Mouse (Mus musculus): ENCODE measurements around the gene Pdzrn3. TPM values are rescaled to one million over a fixed set of nuclear protein-coding genes. Genes with fewer than 3 reads are reported as not detected.

Gene Pdzrn3
- 0.07 TPM in 1 of 2 replicates, not detected in the other for total RNA-seq (2015)
- not detected in 2 replicates for total RNA-seq (2017)

DNA sequence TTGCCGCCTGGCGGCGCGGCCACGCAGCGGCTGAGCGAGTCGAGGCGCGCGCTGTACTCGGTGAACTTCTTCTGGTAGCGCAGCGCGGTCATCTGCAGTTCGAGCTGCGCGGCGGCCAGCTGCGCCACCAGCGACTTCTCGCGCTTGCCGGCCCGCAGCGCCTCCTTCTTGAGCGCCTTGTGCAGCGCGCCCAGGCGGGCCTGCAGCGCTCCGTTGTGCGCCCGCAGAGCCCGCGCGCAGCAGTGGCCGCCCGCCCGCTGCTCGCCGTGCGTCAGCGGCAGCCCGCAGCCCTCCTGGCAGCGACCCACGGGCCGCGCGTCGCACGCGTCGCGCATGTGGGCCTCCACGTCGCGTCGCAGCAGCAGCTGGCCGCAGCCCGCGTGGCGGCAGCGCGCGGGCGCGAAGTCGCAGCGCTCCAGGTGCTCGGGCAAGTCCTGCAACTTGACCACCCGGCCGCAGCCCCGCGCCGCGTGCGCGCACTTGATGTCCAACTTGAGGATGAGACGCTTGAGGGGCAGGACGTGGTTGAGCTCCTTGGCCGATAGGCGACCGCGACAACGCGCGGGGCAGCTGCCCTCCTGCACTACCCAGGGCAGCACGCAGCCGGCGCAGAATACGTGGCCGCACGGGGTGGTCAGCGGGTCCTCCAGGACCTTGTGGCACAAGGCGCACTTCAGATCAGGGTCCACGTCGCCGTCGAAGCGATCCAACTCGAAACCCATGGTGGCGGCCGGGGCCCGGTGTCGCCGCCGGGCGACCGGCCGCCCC lies at the start of gene Pdzrn3:
Gene Pdzrn3, minus strand, starts transcription at position 731 of the 768 bp plus-strand sequence.
- no peak for ATAC-seq (ENCODE audit: poor library complexity, severe bottlenecking)

DNA sequence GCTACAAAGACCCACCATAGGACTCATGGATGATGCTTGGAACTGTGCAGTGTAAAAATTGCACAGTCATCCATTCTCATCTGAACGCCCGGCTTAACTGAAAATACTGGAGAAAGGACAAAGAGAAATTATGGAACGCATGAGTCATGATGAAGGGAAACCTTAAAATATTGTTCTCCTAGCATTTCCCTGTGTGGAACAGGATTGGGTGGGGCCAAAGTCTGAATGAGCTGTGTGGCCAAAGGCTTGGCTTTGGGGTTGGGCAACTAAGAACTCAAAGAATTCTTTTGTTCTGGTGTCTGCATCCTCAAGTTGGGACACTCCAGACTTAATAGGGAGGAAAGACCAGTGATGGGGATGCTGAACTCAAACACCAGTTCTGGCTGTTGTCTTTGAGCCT lies 49.6 kb upstream of the Pdzrn3 start:
- no peak for ATAC-seq (ENCODE audit: poor library complexity, severe bottlenecking)

DNA sequence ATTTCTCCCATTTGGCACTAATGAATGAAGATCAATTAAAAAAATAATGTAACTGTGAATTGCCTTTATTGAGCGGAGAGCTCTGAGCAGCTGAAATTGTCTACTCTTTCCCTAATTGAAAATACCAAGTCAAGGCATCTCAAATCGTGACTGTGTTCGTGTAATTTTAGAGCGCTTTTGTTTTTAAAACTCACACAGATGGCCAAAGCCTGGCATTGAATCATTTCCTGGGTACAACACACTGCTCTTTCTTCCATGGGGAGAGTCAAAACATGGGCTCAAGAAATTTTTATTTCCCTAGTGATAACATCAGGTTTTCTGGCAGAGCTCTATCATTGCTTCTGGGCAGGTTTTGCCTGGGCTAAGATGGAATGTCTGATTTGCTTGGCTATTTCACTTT lies 48.6 kb upstream of the Pdzrn3 start:
- ATAC-seq (ENCODE audit: poor library complexity, severe bottlenecking), result no peak

DNA sequence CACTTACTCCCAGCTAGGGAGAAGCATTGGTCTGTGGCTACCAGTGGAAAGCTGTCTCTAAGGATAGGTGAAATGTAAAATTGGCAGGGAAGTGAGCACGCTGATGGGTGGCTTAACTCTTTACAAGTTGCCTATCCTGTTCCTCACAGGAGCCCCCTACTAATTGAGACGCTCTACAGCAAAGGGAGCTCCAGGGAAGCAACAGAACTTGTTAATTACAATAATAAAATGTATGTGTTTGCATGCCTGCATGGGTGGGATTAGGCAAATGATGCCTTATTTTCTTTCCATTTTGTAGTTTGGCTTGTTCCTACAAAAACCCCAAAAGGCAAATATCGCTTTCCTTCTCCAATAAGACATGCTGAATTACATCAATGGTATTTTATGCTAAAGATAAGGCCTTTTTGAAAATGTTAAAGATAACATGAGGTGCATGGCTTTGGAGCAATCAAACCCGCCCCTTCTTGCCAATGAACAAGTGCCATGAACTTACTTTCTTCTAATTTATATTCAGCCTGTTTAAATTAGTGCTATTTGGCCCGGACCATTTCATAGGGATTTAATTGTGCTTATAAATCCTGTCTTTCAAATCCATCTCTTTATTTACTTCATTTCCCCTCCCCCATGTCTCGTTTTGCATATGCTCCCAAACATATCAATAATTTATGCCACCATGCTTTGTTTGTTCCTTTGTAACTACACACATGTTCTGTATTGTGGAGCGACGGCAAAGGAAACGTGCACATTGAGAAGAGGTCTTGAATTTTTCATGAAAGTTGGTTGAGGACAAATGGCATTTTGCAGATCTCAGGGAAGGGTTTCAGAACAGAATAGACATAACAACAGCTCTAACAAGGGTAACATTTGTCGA lies 44.6 kb upstream of the Pdzrn3 start:
- no peak for ATAC-seq (ENCODE audit: poor library complexity, severe bottlenecking)

DNA sequence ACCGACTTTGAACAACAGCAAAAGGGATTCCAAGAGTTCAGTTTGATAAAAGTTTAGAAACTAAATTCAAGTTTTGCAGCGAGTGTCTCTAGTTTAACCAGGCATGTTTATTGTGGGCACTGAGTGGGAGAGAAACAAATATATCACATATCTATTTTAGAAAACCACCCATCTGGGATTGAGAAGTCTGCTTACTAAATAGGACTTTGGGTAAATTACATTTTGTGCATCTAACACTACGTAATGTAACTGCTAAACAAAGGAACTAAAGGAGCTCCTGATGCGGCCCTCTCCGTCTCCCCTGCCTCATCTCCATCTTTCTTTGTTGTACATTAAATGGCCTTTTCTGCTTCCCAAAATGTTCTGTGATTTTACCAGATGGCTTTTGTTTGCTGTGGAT lies 40.5 kb upstream of the Pdzrn3 start:
- ATAC-seq (ENCODE audit: poor library complexity, severe bottlenecking), result no peak

DNA sequence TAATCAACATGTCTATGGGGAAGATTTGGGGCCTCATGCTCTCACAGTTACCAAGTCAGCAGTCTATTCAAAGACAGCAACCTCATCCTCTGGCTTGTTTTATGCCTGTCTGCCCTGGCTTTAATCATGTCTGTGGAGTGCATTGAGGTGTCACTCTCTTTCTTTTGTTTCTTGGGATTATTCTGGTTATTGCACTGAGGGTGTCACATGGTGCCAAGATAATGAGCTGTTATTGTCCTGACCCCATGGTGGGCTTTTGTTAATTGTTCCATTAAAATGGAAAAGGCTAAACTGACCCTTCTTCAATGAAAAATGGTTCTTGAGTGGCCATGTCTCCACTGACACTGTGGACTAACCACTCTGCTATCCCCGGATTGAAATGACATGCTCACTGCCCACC lies 34.0 kb upstream of the Pdzrn3 start:
- ATAC-seq (ENCODE audit: poor library complexity, severe bottlenecking), result no peak

DNA sequence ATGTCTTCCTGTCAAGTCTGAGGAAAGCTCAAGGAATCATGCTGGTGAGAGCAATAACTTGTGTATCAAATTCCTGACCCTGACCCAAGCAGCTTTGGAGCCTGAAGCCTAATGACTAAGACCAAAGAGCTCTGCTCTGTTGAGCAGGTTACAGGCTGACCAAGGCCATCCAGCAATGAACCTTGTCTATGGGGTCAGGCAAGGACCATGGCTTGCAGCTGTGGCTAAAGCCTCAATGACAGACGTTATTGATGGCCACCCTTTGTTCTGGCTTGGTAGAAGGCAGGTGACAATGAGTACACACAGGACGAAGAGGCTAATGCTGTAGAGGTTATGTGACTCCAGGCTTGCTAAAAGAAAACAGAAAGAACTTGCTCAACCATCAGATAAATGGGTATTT lies 33.4 kb upstream of the Pdzrn3 start:
- ATAC-seq (ENCODE audit: poor library complexity, severe bottlenecking), result no peak

DNA sequence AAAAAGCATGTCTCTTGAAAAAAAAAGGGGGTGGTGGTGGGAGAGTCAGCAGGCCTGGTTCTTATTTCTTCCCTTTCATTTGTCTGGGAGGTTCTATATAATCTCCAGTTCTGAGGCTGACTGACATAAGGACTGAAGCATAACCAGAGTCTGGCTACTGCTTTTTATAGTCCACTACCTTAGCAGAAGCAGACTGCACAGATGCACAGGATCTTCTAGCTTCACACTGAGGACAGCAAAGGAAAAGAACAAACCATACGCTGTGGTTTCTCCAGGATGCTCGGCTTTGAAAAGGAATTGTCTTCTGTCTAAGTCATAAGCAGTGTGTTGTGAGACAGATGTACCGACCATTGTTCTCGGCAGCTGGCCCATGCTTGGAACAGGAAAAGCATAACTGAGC lies 19.0 kb upstream of the Pdzrn3 start:
- ATAC-seq (ENCODE audit: poor library complexity, severe bottlenecking), result no peak

DNA sequence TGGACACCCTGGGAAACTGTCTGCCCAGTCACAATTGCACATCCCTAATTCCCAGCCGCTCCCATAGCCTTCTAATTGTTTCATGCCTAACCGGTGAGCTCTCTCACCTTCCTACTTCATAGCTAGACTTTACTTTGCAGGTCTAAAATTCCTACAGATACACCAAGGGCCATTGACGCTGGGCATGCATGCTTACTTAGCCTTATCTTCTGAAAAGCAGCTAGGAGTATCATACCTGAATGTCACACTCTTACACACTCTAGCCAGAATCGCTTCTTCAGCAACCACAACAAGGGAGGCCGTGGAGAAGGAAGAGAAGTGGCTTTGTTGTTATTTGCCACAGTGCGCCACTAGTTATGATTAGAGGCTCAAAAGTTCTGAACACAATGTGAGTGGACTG lies 18.2 kb upstream of the Pdzrn3 start:
- no peak for ATAC-seq (ENCODE audit: poor library complexity, severe bottlenecking)

DNA sequence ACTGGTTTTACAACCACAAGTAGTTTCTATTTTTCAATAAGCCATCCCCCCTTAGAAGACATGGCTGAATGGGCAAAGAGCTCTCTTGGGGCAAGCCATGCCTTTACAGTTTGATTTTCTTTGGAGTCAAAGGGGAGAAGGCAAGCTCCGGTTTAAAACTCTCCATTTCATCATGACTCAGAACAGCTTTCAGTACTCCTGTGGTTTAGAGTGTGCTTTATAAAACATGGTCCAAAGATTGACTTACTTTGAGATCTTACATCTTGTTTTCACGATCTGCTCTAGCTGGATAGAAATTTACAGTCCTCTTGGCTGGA lies 15.1 kb upstream of the Pdzrn3 start:
- no peak for ATAC-seq (ENCODE audit: poor library complexity, severe bottlenecking)

DNA sequence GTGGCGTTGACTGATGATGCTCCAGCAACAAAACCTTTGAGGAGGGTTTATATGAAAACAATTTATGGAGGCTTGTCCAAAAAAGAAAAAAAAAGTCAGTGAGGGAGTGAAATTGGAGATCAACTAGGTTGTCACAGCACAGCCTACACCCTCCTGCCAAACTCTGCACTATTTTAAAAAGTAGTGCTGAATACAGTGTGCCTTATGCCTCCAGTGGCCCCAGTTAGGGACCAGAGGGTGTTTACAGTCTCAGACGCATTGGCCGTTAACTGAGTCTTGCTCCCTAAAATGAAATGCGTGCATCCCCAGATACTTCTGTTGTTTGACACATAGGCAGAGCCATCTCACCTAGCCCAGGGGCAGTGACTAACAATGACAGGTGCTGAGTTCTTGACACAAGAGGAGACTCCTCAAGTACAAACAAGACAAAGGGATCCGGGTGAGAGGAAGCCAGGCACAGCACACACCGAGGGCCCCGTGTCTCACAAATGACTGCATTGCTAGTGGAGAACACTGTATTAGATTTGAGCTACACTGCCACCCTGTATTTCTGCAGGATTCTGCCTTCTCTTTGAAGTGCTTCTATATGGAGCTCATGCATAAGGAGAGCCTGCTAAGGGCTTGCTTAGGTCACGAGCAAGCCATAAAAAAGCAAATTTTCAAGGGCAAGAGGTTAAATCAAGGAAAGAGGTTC lies 14.6 kb upstream of the Pdzrn3 start:
- no peak for ATAC-seq (ENCODE audit: poor library complexity, severe bottlenecking)

DNA sequence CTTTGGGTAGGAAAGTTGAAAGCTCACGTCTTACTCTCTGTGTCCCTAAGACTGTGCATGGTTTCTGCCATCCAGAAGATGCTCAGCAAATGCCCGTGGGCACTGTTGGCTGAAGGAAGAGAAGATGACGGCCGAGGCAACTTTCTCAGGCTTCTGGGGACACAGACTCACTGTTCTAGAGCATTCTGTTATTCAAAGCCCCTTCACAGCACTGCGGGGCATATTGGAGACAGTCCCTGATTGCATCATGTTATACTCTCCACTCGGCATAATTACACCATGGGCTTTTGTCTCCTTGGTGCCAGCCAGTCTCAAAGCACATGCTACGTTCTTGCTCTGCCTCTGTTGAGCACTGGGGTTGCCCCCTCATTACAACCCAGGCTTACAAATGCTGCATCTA lies 7.8 kb upstream of the Pdzrn3 start:
- no peak for ATAC-seq (ENCODE audit: poor library complexity, severe bottlenecking)

DNA sequence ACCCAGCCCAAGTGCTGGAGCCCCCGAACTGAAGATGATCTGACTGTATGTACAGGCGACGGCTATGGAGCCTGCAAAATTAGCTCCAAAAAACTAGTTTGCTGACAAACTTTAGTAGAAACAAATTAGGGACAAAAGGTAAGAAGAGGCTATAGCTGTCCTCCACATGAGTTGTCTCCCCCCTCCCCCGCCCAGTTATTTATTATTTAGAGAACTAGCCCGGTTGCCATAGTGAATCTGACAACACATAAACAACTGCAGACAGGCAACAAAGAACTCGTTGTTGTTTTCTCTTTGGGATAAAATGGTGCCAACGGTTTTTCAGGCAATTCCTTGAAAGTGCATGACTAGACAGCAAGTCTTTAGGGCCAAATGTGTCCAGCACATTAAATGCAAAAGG lies 7.3 kb upstream of the Pdzrn3 start:
- ATAC-seq (ENCODE audit: poor library complexity, severe bottlenecking), result no peak

DNA sequence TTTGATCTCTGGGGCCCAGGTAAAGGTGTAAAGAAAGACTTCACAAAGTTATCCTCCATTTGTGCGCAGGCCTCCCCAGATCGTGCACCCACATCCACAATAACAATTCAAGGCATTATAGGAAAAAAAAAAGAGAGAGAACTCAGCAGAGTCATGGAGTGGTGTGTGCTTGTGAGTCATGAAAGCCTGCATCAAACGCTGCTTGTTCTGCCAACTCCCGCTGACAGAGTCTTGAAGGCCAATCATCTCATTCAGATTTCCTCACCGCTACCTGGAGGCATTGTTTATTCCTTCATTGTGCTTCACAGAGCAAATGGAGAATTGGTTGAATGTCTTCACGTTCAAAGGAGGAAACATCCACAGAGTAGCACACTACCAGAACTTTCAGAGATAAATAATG lies 6.8 kb upstream of the Pdzrn3 start:
- ATAC-seq (ENCODE audit: poor library complexity, severe bottlenecking), result no peak

DNA sequence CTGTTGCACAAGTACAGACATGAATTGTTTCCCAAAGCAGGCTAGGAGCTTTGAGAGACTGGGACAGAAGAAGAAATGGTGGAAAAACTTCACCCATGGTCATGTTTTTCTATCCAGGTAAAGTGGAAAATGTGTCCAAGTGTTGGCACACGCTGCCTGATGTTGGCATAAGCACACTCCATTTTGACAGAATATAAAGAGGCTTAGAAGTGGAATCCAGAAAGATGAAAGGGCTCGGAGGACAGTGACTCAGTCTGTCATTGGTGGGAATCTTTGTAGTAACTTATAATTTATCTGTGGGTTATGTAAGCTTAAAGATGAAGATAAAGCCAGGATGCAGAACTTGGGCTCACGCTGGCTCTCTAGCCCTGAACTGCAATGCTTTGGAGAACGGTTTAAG lies 5.2 kb upstream of the Pdzrn3 start:
- no peak for ATAC-seq (ENCODE audit: poor library complexity, severe bottlenecking)

DNA sequence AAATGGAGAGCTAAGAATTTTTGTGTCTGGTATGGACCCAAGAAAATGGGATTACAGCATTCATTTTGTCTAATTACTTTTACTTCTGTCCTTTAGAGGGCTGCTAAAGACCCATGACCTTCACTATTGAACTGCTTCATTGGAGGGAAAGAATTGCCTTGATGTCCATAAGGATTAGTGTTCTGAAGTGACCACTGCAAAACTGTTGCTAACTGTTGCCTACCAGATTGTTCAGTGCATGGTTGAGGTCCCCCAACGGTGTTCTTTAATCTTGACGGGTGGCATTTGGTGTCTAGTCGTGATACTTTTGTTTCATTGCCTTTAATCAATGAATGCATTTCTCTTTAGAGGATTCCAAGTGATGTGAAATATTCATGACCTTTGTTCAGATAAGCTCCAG lies 1.8 kb upstream of the Pdzrn3 start:
- no peak for ATAC-seq (ENCODE audit: poor library complexity, severe bottlenecking)

DNA sequence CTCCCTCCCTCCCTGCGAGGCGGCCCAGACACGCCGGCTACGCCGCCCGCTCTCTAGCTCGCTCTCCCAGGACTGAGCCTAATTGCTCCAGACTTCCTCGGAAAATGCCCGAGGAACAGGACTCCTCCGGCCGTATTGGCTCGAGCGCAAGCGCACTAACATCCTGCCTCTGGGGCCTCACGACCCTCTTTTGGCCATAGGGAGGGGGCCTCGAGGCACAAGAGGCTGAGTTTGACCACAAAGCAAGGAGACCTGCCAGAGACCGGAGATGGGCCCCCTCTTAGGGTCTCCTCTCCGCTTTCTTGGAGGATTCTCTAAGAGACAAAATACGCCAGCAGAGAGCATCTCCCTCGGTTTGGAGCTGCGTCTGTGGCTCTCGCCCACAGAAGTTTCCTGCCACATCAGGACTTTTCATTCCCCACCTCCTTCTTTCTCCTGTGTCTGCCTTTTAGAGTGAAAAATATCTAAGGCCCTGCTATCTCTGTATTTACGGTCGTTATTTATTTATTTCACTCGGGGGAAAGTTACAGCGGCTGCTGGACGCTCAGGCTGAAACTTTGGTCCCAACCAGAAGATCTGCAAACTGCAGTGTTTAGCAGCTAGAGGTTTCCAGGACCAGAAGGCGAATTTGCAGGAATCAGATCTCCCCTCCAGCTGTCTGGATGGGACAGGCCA lies 375 bp upstream of the Pdzrn3 start:
- ATAC-seq (ENCODE audit: poor library complexity, severe bottlenecking), result no peak

DNA sequence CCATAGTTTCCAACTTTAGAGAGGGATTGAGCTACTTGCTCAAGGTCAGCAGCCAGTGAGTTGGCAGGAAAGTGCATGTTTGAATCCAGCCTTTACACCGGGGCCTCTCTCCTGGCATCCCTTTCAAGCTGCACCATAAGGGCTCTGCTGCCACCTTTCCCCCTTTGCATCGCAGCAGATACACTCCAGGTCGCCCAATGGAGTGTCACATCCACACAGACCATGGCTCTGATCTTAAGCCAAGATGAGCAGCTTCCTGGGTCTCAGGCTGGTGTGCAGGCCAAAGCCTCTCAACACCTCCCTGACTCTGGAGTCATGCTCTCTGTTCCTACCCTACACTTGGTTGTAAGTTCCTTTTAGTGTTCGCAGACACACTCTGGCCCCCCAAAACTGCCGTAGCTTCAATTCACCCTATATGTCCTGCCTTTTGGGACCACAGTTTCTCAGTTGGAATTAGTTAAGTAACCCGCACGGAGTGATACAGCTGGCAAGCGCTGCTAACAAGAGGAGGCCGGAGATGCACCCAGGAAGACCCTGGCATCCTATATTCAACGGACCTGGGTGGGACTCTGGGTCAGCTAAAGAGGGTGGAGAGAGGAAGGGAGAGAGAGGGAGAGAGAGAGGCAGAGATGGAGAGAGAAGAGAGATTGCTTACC lies 1.1 kb downstream of the Pdzrn3 start:
- ATAC-seq (ENCODE audit: poor library complexity, severe bottlenecking), result no peak

DNA sequence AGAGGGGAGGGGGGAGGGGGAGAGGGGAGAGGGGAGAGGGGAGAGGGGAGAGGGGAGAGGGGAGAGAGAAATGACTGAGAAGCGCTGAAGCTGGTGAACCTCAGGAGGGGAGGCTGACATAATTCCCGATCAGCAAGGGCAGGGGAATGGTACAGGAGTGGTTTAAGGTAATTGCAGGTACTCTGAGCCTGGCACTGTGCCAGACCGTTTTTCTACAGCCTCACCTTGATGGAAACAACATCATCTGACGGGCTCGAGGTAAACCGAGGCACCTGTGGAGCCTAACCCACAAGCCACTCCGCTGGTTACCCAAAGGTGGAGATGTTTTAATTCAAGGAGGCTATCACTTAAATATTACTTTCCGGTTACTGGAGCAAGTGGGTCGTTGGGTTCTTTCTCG lies 1.6 kb downstream of the Pdzrn3 start:
- no peak for ATAC-seq (ENCODE audit: poor library complexity, severe bottlenecking)

DNA sequence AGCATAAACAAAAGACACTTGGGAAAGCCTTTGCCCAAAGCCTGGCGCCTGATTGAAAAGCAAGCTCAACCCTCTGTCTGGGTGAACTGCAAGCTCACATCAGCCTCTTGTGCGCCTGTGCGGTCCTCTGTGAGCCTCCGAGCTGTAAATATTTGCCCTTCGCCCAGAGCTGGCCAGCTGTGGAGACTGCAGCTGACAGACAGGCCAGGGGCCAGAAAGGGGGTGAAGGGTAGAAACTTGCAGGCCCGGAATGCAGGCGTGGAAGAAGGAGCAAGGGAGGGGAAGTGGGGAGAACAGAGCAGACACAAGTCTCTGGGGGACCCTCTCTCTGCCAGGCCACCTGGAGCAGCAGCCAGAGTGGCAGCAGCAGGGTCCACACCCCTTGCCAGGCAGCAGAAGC lies 3.0 kb downstream of the Pdzrn3 start:
- ATAC-seq (ENCODE audit: poor library complexity, severe bottlenecking), result no peak

DNA sequence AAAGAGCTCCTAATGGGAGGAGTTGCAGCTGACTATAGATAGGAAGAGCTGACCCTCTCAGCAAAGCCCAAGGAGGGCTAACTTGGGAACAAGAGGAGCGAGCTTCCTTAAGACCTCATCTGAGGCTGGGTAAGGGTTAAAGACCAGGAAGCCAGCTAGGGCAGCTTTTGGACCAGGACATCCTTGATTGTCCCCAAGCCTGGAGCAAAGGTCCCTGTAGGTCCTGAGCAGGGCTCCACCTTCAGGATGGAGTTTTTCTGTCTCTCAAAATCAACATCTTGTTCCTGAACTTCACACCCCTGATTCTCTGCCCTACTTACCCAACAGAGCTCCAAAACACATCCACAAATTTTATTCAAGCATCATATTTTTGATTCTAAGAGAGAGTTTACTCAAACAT lies 3.5 kb downstream of the Pdzrn3 start:
- ATAC-seq (ENCODE audit: poor library complexity, severe bottlenecking), result no peak
